Mouse (Mus musculus): ENCODE results near the gene Gcnt4. TPM values are rescaled to one million over a fixed set of nuclear protein-coding genes. Genes with fewer than 3 reads are reported as not detected.

Gene Gcnt4
- polyA plus RNA-seq, 1 experiment = 12.0 TPM

GRCm38 (mm10) chr13:96980561-96980960 lies 56.1 kb downstream of the Gcnt4 start:
- no peak for TF ChIP-seq POLR2A (IDR thresholded peaks at IDR 0.05; ENCODE audit: low read depth, low read length)
- no peak for TF ChIP-seq CTCF (IDR thresholded peaks at IDR 0.05; ENCODE audit: extremely low read depth, insufficient read length, insufficient replicate concordance, low read depth, low read length)
- Histone ChIP-seq H3K4me3 (ENCODE audit: low read depth, low read length) (no peak overlapping the region), H3K27ac (ENCODE audit: insufficient read depth, low read depth, low read length) (no peak overlapping the region), H3K4me1 (ENCODE audit: control insufficient read depth, insufficient read depth, insufficient read length, low read length) (peaks cover 4% of the 10 kb centered on the region; the same call in 1 of the 2 replicates), H3K27me3 (ENCODE audit: control insufficient read depth, insufficient read depth, low read length) (no peaks in the 10 kb centered on the region), H3K36me3 (ENCODE audit: control insufficient read depth, insufficient read depth, low read length) (no peaks in the 10 kb centered on the region)

GRCm38 (mm10) chr13:96983251-96984126 lies 59.0 kb downstream of the Gcnt4 start:
- Histone ChIP-seq H3K4me3 (ENCODE audit: low read depth, low read length) (no peak overlapping the region), H3K27ac (ENCODE audit: insufficient read depth, low read depth, low read length) (no peak overlapping the region), H3K27me3 (ENCODE audit: control insufficient read depth, insufficient read depth, low read length) (no peaks in the 10 kb centered on the region), H3K36me3 (ENCODE audit: control insufficient read depth, insufficient read depth, low read length) (no peaks in the 10 kb centered on the region), H3K4me1 (ENCODE audit: control insufficient read depth, insufficient read depth, insufficient read length, low read length) (peaks cover 4% of the 10 kb centered on the region; the same call in 1 of the 2 replicates)
- no peak for TF ChIP-seq POLR2A (IDR thresholded peaks at IDR 0.05; ENCODE audit: low read depth, low read length)
- TF ChIP-seq CTCF (IDR thresholded peaks at IDR 0.05; ENCODE audit: extremely low read depth, insufficient read length, insufficient replicate concordance, low read depth, low read length) = no peak
- WGBS = 54% methylated on average over 26 of the region's 26 CpGs

- 75% methylated on average over 5 of the region's 5 CpGs for WGBS
- Histone ChIP-seq H3K4me1 (ENCODE audit: control insufficient read depth, insufficient read depth, insufficient read length, low read length) (peaks cover 4% of the 10 kb centered on the region; the same call in 1 of the 2 replicates), H3K27ac (ENCODE audit: insufficient read depth, low read depth, low read length) (no peak overlapping the region), H3K4me3 (ENCODE audit: low read depth, low read length) (no peak overlapping the region), H3K36me3 (ENCODE audit: control insufficient read depth, insufficient read depth, low read length) (no peaks in the 10 kb centered on the region), H3K27me3 (ENCODE audit: control insufficient read depth, insufficient read depth, low read length) (no peaks in the 10 kb centered on the region)
- TF ChIP-seq POLR2A (IDR thresholded peaks at IDR 0.05; ENCODE audit: low read depth, low read length) = no peak
- TF ChIP-seq CTCF (IDR thresholded peaks at IDR 0.05; ENCODE audit: extremely low read depth, insufficient read length, insufficient replicate concordance, low read depth, low read length) = no peak
These were observed 60.2 kb downstream of the Gcnt4 start for GRCm38 (mm10) chr13:96984688-96985087.

- no peak overlapping the region for H3K27ac ChIP-seq (ENCODE audit: insufficient read depth, low read depth, low read length)
- no peaks in the 10 kb centered on the region for H3K36me3 ChIP-seq (ENCODE audit: control insufficient read depth, insufficient read depth, low read length)
- 50% methylated on average over 12 of the region's 12 CpGs for WGBS
These were observed 61.2 kb downstream of the Gcnt4 start for GRCm38 (mm10) chr13:96985599-96986275.

GRCm38 (mm10) chr13:96989129-96989528 lies 64.6 kb downstream of the Gcnt4 start:
- whole genome bisulfite sequencing = 95% methylated on average over 16 of the region's 16 CpGs
- Histone ChIP-seq H3K4me1 (ENCODE audit: control insufficient read depth, insufficient read depth, insufficient read length, low read length) (peaks cover 10% of the 10 kb centered on the region), H3K4me3 (ENCODE audit: low read depth, low read length) (no peak overlapping the region), H3K27ac (ENCODE audit: insufficient read depth, low read depth, low read length) (no peak overlapping the region), H3K27me3 (ENCODE audit: control insufficient read depth, insufficient read depth, low read length) (no peaks in the 10 kb centered on the region), H3K36me3 (ENCODE audit: control insufficient read depth, insufficient read depth, low read length) (no peaks in the 10 kb centered on the region)
- TF ChIP-seq CTCF (IDR thresholded peaks at IDR 0.05; ENCODE audit: extremely low read depth, insufficient read length, insufficient replicate concordance, low read depth, low read length) = no peak
- TF ChIP-seq POLR2A (IDR thresholded peaks at IDR 0.05; ENCODE audit: low read depth, low read length) = no peak

More at GRCm38 (mm10) chr13:96985599-96986275, 61.2 kb downstream of the Gcnt4 start:
- H3K4me1 ChIP-seq (ENCODE audit: control insufficient read depth, insufficient read depth, insufficient read length, low read length) = peaks cover 4% of the 10 kb centered on the region; the same call in 1 of the 2 replicates
- no peak overlapping the region for H3K4me3 ChIP-seq (ENCODE audit: low read depth, low read length)
- no peak for TF ChIP-seq POLR2A (IDR thresholded peaks at IDR 0.05; ENCODE audit: low read depth, low read length)
- TF ChIP-seq CTCF (IDR thresholded peaks at IDR 0.05; ENCODE audit: extremely low read depth, insufficient read length, insufficient replicate concordance, low read depth, low read length) = no peak
- H3K27me3 ChIP-seq (ENCODE audit: control insufficient read depth, insufficient read depth, low read length) = no peaks in the 10 kb centered on the region

- H3K27ac ChIP-seq (ENCODE audit: insufficient read depth, low read depth, low read length) = no peak overlapping the region
- H3K36me3 ChIP-seq (ENCODE audit: control insufficient read depth, insufficient read depth, low read length) = no peaks in the 10 kb centered on the region
- no peaks in the 10 kb centered on the region for H3K27me3 ChIP-seq (ENCODE audit: control insufficient read depth, insufficient read depth, low read length)
- TF ChIP-seq CTCF (IDR thresholded peaks at IDR 0.05; ENCODE audit: extremely low read depth, insufficient read length, insufficient replicate concordance, low read depth, low read length) (no peak), POLR2A (IDR thresholded peaks at IDR 0.05; ENCODE audit: low read depth, low read length) (no peak)
- WGBS = 73% methylated on average over 3 of the region's 3 CpGs
- peaks cover 10% of the 10 kb centered on the region for H3K4me1 ChIP-seq (ENCODE audit: control insufficient read depth, insufficient read depth, insufficient read length, low read length)
- no peak overlapping the region for H3K4me3 ChIP-seq (ENCODE audit: low read depth, low read length)
These were observed 65.6 kb downstream of the Gcnt4 start for GRCm38 (mm10) chr13:96990045-96990444.
